Mouse (Mus musculus) urinary bladder, postnatal 10 days (tissue): ENCODE data around the gene Icmt.
A peak's percentile ranks its signal among the peaks of the same experiment; 100 is the strongest.

ENCODE experiments used
- DNase-seq: peaks from one replicate; pipeline ENCODE4 v3.0.0; 2022; ENCODE audit warnings: low spot score

Icmt gene

DNA sequence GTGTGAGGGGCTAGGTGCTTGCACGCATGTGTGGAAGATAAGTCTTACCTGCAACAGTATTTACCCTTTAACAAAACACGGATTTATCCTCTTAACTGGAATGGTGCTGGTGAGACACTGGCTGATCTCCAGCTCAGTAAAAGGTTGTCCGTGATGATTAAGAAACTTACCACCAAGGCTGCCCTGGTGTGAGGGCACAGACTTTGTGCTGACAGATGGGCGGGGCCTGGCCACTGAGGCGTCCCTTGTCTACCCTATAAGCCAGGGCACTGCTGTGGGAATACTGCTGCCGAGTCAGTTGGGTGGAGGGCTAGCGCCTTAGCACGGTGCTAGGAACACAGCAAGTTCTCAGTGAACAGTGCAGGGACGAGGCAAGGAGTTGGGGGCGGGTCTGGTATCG is 5.0 kb downstream of the Icmt start:
- DNase-seq = no peak

DNA sequence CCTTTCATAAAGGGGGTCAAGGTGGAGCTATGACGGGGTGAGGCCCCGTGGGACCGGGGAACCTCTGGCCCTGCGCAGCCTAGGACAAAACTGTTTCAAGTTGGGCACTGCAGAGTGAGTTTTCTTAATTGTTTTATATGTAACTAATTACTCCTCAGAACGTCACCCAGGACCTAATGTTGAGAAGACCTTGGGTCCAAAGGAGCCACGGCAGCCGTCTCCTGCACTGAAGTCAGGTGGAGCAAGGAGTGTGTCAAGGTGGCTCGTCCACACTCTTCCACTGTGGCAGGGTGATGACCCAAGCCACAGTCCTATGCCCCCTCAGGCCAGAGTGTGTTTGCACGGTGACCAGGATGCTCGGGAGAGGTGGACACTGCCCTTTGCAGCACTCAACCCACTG is 6.1 kb downstream of the Icmt start:
- no peak for DNase-seq

DNA sequence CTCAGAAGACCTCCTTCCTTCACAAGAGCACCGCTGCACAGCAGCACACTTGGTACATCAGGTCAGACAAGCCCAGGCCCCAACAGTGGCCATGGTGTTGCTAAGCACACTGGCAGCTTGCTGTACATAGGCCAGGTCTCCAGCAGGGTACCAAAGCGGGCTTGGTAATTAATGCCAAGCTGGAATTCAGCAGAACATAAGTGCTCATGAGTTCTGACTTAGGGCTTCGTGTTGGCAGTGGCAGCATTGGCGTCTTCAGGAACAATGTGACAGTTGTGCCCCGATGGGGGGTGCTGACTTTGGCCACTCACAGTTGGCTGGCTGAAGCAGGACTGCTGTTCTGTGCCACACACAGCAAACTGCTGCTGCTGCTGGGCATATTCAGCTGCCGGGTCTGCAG is 7.7 kb downstream of the Icmt start:
- no peak for DNase-seq

- no peak for DNase-seq
Measured at GRCm38 (mm10) chr4:152305991-152306390, 9.0 kb downstream of the Icmt start.

- no peak for DNase-seq
Measured at GRCm38 (mm10) chr4:152307542-152307941, 10.5 kb downstream of the Icmt start.

DNA sequence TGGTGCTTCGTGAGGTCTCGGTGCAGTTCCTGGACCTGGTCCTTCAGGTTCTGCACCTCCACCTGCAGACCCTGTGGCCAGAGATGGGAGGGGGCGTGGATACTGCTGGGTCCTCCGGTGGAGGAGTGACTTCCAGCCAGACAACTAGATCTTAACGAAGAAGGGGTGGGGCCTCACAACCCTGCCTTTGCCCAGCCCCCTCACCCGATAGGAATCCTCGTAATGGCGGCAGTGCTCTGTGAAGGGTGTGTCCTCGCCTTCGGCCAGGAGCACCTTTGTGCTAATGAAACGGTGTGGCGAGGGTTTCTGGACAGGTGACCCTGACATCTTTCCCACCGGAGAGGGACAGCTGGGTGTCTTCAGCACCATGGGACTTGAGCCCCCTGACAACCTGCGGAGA is 15.2 kb downstream of the Icmt start:
- DNase-seq = no peak

DNA sequence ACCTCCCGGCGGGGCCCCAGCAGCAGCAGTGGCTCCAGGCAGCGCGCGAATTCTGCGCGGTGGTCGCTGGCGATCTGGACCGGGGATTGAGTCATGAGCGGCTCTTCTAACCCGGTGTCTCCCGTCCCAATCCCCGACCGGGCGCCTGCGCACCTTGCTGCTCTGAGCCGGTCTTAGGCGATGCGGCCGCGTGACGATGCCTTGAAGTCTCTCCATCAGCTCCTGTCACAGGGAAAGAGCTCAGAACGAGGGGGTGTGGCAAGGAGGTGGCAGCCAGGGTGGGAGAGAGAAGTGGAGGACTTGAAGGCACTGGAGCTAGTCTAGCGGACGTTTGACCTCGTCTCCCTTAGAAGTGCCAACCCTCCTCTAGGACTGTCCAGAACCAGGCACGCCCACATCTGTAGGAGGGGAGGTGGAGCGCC is 16.2 kb downstream of the Icmt start:
- no peak for DNase-seq

GRCm38 (mm10) chr4:152313934-152314333 is 16.9 kb downstream of the Icmt start:
- no peak for DNase-seq

DNA sequence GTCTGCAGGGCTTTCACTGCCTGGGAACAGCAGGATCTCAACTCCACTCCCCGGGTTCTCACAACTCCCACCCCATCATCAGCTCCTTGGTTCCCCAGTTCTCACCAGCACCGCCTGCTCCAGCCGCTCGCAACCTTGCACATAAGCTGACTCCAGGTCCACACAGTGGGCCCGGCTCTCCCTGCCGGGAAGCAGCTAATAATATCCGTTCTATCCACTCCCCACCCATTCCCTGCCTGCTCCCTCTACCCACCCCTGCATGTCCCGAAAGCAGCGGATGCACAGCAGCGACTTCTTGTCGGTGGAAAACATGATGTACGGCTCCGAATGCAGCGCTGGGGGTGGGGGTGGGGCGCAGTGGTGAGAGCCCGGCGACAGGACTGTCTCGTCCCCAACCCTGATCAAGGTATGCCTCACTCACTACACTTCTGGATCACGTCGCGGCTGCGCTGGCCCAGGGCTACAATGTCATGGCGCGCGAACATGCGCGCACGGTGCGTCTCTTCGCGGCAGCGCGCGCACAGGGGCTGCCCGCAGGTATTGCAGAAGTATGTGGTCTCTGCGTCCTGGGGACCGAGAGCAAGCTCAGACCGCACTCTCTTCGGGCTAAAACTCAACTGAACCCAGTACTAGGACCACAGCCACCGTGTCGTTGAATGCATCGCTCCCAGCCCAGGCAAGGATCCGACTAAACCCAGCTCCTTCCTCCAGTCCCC is 18.6 kb downstream of the Icmt start:
- DNase-seq = no peak

DNA sequence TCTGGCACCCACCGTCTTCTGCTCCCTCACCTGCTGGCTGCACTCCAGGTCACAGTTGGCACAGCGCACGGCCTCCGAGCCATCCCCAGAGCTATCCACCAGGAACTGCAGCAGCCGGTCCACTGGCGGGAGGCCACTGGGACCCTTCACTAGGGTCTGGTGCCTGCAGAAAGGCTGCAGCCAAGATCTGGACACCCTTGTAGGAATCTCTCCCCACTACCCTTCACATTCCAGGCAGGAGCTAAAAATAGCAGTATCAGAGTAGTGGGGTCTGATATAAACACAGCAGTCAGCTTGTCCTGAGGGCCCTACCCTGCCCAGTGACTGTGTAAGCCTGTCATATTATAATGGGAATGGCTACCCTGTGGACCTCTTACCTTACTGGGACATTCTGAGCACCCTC is 20.6 kb downstream of the Icmt start:
- no peak for DNase-seq

DNA sequence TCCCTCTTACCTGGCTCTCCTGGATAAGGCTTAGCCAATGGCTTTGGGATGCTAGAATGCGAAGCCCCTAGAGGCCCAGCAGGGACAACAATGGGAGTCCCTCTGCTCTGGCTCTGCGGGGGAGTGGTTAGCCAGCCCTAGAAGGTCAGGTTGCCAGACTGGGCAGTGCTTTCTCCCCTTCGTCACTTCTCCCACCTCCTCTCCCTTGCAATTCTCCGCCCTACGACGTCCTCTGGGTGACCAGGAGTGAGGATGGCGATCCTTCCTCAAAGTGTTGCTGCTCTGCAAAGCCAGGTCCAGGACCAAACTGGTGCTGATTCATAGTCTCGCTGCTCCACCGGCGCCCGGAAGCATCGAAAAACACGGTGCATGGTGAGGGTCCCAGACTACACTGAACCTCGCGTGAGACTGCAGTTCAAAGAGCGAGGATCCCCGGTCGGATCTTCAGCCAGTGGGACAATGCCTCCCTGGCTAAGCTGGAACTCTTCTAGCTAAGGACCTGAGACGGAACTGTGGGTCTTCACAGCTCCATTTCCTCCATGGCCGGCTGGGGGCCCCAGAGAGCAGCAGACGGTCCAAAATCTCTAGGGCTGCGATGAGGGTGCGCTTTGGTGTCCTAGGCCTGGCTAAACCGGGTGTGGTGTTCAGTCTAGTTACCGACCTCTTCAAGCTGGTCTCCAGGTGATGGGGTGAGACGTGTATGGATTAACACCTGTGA is 21.6 kb downstream of the Icmt start, which contains the start of gene Rnf207:
TSS of gene Rnf207 (minus strand) at position 477 of the 718 bp plus-strand sequence.
- no peak for DNase-seq

DNA sequence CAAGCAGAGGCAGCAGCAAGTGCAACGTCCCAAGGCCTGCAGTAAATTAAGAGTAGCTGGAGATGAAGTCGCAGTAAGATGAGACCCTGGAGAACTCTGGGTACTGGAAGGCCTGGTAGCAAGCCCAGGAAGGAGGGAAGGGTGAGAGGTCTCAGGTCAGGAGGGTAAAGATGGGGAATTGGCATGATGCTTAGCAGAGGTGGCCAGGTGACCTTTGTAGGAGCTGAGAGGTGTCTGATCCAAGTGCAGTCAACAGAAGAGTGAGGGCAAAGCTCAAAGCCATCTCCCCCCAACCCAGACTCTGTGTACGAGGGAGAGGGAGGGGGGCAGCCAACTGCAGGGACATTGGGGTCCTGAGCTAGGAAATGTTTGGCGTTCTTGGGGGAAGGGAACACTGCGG is 24.4 kb downstream of the Icmt start:
- no peak for DNase-seq

GRCm38 (mm10) chr4:152324641-152325562 is 27.9 kb downstream of the Icmt start:
- no peak for DNase-seq

- peak; percentile 64 for DNase-seq
Measured at GRCm38 (mm10) chr4:152325574-152326411, 28.8 kb downstream of the Icmt start, which contains the start of gene Rpl22. Gene Rpl22 (plus strand): TSS chr4:152325742.

- DNase-seq = no peak
Measured at GRCm38 (mm10) chr4:152326543-152326942, 29.5 kb downstream of the Icmt start.

- no peak for DNase-seq
Measured at GRCm38 (mm10) chr4:152328691-152329090, 31.7 kb downstream of the Icmt start.

DNA sequence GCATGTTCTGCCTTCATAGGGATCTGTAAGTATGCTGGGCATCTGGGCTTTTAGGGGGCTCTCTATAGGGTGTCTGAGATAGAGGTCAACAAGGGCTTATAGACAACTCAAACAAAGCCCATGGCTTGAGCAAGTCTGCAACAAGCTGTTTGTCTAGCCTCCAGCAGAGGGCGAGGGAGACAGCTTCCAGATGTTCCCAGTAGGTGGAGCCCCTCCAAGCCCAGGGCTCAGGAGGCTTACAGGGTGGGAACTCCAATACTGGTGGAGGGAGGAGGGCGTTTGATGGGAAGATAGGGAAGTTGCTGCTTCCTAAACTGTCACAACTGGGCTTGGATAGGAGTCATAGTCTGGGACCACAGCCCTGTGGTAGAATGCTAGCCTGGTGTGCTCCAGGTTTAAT is 35.9 kb downstream of the Icmt start:
- no peak for DNase-seq

DNA sequence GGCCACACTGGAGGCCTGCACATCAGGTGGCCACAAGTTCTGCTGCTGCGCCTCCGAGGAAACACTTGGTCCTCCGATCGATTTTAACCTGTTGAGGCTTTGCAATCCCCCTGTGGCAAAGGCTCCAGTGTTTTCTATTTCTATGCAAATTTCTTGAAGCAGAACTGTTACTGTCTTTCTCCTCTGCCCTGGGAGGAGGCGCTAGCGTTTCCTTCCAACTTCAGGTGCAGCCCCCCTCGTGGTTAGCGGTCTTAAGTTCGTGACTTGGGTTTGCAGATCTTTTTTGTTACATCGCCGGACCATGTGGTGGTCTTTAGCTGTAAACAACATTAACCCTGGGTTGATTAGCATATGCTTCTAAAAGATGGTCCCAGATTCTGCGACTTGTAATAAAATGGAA is 36.6 kb downstream of the Icmt start:
- DNase-seq = no peak

GRCm38 (mm10) chr4:152337772-152338171 is 40.7 kb downstream of the Icmt start:
- DNase-seq = no peak

GRCm38 (mm10) chr4:152338419-152339292 is 41.6 kb downstream of the Icmt start, which contains the start of gene Chd5:
Gene Chd5 (plus strand): TSS chr4:152338651.
- no peak for DNase-seq
